Mouse (Mus musculus): ENCODE results near the gene Nucks1. TPM values are rescaled to one million over a fixed set of nuclear protein-coding genes. Genes with fewer than 3 reads are reported as not detected.

The Nucks1 gene
- total and polyA plus RNA-seq, 2 experiments from 2014 or later, result 51.7 to 121 TPM

- Histone ChIP-seq H3K4me2 (ENCODE audit: low read depth, low read length, poor library complexity, severe bottlenecking) (no peak overlapping the region), H3K9me3 (ENCODE audit: low read length) (no peaks in the 10 kb centered on the region), H3K27ac (ENCODE audit: low read depth, low read length) (no peak overlapping the region), H3K9ac (replicated peaks; ENCODE audit: low read length, poor library complexity, severe bottlenecking) (no peak overlapping the region), H3K4me1 (ENCODE audit: insufficient read depth, low read length) (peaks cover 2% of the 10 kb centered on the region; the same call in 1 of the 2 replicates), H3K27me3 (ENCODE audit: insufficient read depth, low read length) (peaks cover 8% of the 10 kb centered on the region), H3K36me3 (ENCODE audit: insufficient read depth, low read length) (no peaks in the 10 kb centered on the region), H3K4me3 (ENCODE audit: low read depth, low read length) (no peak overlapping the region)
- WGBS, result 50% methylated on average over 7 of the region's 7 CpGs
- no peak for ATAC-seq (ENCODE audit: low FRiP score)
- DNase-seq (ENCODE audit: low spot score), result no peak
- no peak for TF ChIP-seq CTCF (IDR thresholded peaks at IDR 0.05)
Measured at GRCm38 (mm10) chr1:131964580-131964979, 54.2 kb downstream of the Nucks1 start.

GRCm38 (mm10) chr1:131965818-131966217 is 55.5 kb downstream of the Nucks1 start:
- peaks cover 2% of the 10 kb centered on the region; the same call in 1 of the 2 replicates for H3K4me1 ChIP-seq (ENCODE audit: insufficient read depth, low read length)
- peaks cover 8% of the 10 kb centered on the region for H3K27me3 ChIP-seq (ENCODE audit: insufficient read depth, low read length)
- no peaks in the 10 kb centered on the region for H3K9me3 ChIP-seq (ENCODE audit: low read length)
- H3K36me3 ChIP-seq (ENCODE audit: insufficient read depth, low read length), result no peaks in the 10 kb centered on the region
- no peak overlapping the region for H3K27ac ChIP-seq (ENCODE audit: low read depth, low read length)
- no peak overlapping the region for H3K9ac ChIP-seq (replicated peaks; ENCODE audit: low read length, poor library complexity, severe bottlenecking)
- H3K4me3 ChIP-seq (ENCODE audit: low read depth, low read length), result no peak overlapping the region
- ATAC-seq (ENCODE audit: low FRiP score) (no peak), DNase-seq (ENCODE audit: low spot score) (no peak)
- H3K4me2 ChIP-seq (ENCODE audit: low read depth, low read length, poor library complexity, severe bottlenecking), result no peak overlapping the region
- WGBS, result 36% methylated on average over 5 of the region's 5 CpGs
- no peak for TF ChIP-seq CTCF (IDR thresholded peaks at IDR 0.05)

- H3K36me3 ChIP-seq (ENCODE audit: insufficient read depth, low read length), result no peaks in the 10 kb centered on the region
- DNase-seq (ENCODE audit: low spot score), result no peak
- H3K9me3 ChIP-seq (ENCODE audit: low read length), result no peaks in the 10 kb centered on the region
- peaks cover 2% of the 10 kb centered on the region; the same call in 1 of the 2 replicates for H3K4me1 ChIP-seq (ENCODE audit: insufficient read depth, low read length)
- H3K27ac ChIP-seq (ENCODE audit: low read depth, low read length), result no peak overlapping the region
- ATAC-seq (ENCODE audit: low FRiP score), result no peak
- H3K4me3 ChIP-seq (ENCODE audit: low read depth, low read length), result no peak overlapping the region
- peaks cover 8% of the 10 kb centered on the region for H3K27me3 ChIP-seq (ENCODE audit: insufficient read depth, low read length)
- 75% methylated on average over 7 of the region's 7 CpGs for WGBS
- no peak overlapping the region for H3K9ac ChIP-seq (replicated peaks; ENCODE audit: low read length, poor library complexity, severe bottlenecking)
- no peak for TF ChIP-seq CTCF (IDR thresholded peaks at IDR 0.05)
- no peak overlapping the region for H3K4me2 ChIP-seq (ENCODE audit: low read depth, low read length, poor library complexity, severe bottlenecking)
Measured at GRCm38 (mm10) chr1:131967336-131967735, 57.0 kb downstream of the Nucks1 start.

- H3K4me2 ChIP-seq (ENCODE audit: low read depth, low read length, poor library complexity, severe bottlenecking), result no peak overlapping the region
- H3K27me3 ChIP-seq (ENCODE audit: insufficient read depth, low read length), result peaks cover 8% of the 10 kb centered on the region
- peaks cover 2% of the 10 kb centered on the region; the same call in 1 of the 2 replicates for H3K4me1 ChIP-seq (ENCODE audit: insufficient read depth, low read length)
- no peak for ATAC-seq (ENCODE audit: low FRiP score)
- no peak overlapping the region for H3K4me3 ChIP-seq (ENCODE audit: low read depth, low read length)
- DNase-seq (ENCODE audit: low spot score), result no peak
- TF ChIP-seq CTCF (IDR thresholded peaks at IDR 0.05), result no peak
- no peaks in the 10 kb centered on the region for H3K9me3 ChIP-seq (ENCODE audit: low read length)
- no peak overlapping the region for H3K27ac ChIP-seq (ENCODE audit: low read depth, low read length)
- H3K9ac ChIP-seq (replicated peaks; ENCODE audit: low read length, poor library complexity, severe bottlenecking), result no peak overlapping the region
- WGBS, result 20% methylated on average over 3 of the region's 3 CpGs
- no peaks in the 10 kb centered on the region for H3K36me3 ChIP-seq (ENCODE audit: insufficient read depth, low read length)
Measured at GRCm38 (mm10) chr1:131968556-131968955, 58.2 kb downstream of the Nucks1 start.

GRCm38 (mm10) chr1:131968983-131969382 is 58.6 kb downstream of the Nucks1 start:
- Histone ChIP-seq H3K36me3 (ENCODE audit: insufficient read depth, low read length) (no peaks in the 10 kb centered on the region), H3K4me2 (ENCODE audit: low read depth, low read length, poor library complexity, severe bottlenecking) (no peak overlapping the region), H3K27ac (ENCODE audit: low read depth, low read length) (no peak overlapping the region), H3K9ac (replicated peaks; ENCODE audit: low read length, poor library complexity, severe bottlenecking) (no peak overlapping the region), H3K27me3 (ENCODE audit: insufficient read depth, low read length) (peaks cover 8% of the 10 kb centered on the region), H3K9me3 (ENCODE audit: low read length) (no peaks in the 10 kb centered on the region), H3K4me1 (ENCODE audit: insufficient read depth, low read length) (0 out of 2 replicates have a peak, but pooled peaks cover under 1% of the 10 kb centered on the region), H3K4me3 (ENCODE audit: low read depth, low read length) (no peak overlapping the region)
- no peak for ATAC-seq (ENCODE audit: low FRiP score)
- TF ChIP-seq CTCF (IDR thresholded peaks at IDR 0.05), result no peak
- DNase-seq (ENCODE audit: low spot score), result no peak
- WGBS, result 56% methylated on average over 6 of the region's 6 CpGs

GRCm38 (mm10) chr1:131969825-131970224 is 59.5 kb downstream of the Nucks1 start:
- TF ChIP-seq CTCF (IDR thresholded peaks at IDR 0.05), result no peak
- Histone ChIP-seq H3K4me1 (ENCODE audit: insufficient read depth, low read length) (no peaks in the 10 kb centered on the region), H3K4me3 (ENCODE audit: low read depth, low read length) (no peak overlapping the region), H3K27ac (ENCODE audit: low read depth, low read length) (no peak overlapping the region), H3K9me3 (ENCODE audit: low read length) (no peaks in the 10 kb centered on the region), H3K36me3 (ENCODE audit: insufficient read depth, low read length) (no peaks in the 10 kb centered on the region), H3K4me2 (ENCODE audit: low read depth, low read length, poor library complexity, severe bottlenecking) (no peak overlapping the region), H3K27me3 (ENCODE audit: insufficient read depth, low read length) (no peaks in the 10 kb centered on the region; the same call in 1 of the 2 replicates), H3K9ac (replicated peaks; ENCODE audit: low read length, poor library complexity, severe bottlenecking) (no peak overlapping the region)
- 50% methylated on average over 4 of the region's 4 CpGs for WGBS
- no peak for ATAC-seq (ENCODE audit: low FRiP score)
- DNase-seq (ENCODE audit: low spot score), result no peak

Data from midbrain, postnatal 0 days (tissue).